Comparison of ENCODE assay signal across 15 mouse cellular contexts in genomic region chr7:93123936-93124335, GRCm38 (mm10). TPM values are rescaled to one million over a fixed set of nuclear protein-coding genes. Genes with fewer than 3 reads are reported as not detected.
DNase-seq lines count a peak whose midpoint lies in the region; ATAC-seq and TF ChIP-seq lines count a peak whose summit lies in the region.
"Had no signal": no experiment of that assay in that cellular context is flagged by ENCODE, and none has a peak within 500 bp of the region (broad histone marks: within the 10 kb centered on the region; RNA-seq: fewer than 3 reads in every experiment).

No protein-coding gene starts in this region.

- TF ChIP-seq POLR2A in CH12.LX (IDR thresholded peaks at IDR 0.05; ENCODE audit: low read depth, low read length): no peak

- no peak for ATAC-seq in intestine, postnatal 0 days
- ATAC-seq in intestine, embryonic 16.5 days: no peak
- no peak for ATAC-seq in monocyte, adult 5-6 weeks (replicated peaks; ENCODE audit: insufficient number of reproducible peaks, low FRiP score, low TSS enrichment, poor library complexity, severe bottlenecking)

- no peak for TF ChIP-seq EP300 in CH12.LX (IDR thresholded peaks at IDR 0.05; ENCODE audit: low read length)

- no peaks in the 10 kb centered on the region for H3K36me3 ChIP-seq in intestine, postnatal 0 days (ENCODE audit: control insufficient read depth, insufficient read depth)
- H3K36me3 ChIP-seq in intestine, embryonic 16.5 days (ENCODE audit: control insufficient read depth, insufficient read depth, low read length): no peaks in the 10 kb centered on the region
- no peaks in the 10 kb centered on the region for H3K36me3 ChIP-seq in CH12.LX (replicated peaks in 1 of 2; ENCODE audit: control insufficient read depth in 1 of 2, insufficient read depth in 1 of 2, low read length in 1 of 2)
- H3K36me3 ChIP-seq: embryonic facial prominence, embryonic 13.5 days; midbrain, embryonic 10.5 days had no signal

- TF ChIP-seq CTCF in intestine, postnatal 0 days (IDR thresholded peaks at IDR 0.05; ENCODE audit: low read depth): peak; percentile 42
- TF ChIP-seq CTCF in CH12.LX (conservative IDR thresholded peaks at IDR 0.05 in 1 of 2, IDR thresholded peaks at IDR 0.05 in 1 of 2; ENCODE audit: low read depth in 2 of 2, low read length in 2 of 2): peak in 1 of 2 experiments; percentile 53; a peak in 2 of 4 replicates

- no peak for DNase-seq in CH12.LX (ENCODE audit: extremely low read depth)
- peak; percentile 53 for DNase-seq in NIH3T3 (ENCODE audit: low read depth)
- peak; percentile 51 for DNase-seq in cerebellum, postnatal 10 days
- no peak for DNase-seq in T-cell, adult 2 months (ENCODE audit: low spot score)
- DNase-seq in frontal cortex, postnatal 10 days (ENCODE audit: low spot score in 2 of 2): no peak
- DNase-seq: adrenal gland, postnatal 36 days; heart, postnatal 4 days; spleen, adult 18-20 months had no signal

- TF ChIP-seq RAD21 in CH12.LX (IDR thresholded peaks at IDR 0.05; ENCODE audit: low read depth, low read length): peak; percentile 57

- no peak overlapping the region for H3K9ac ChIP-seq in intestine, postnatal 0 days (ENCODE audit: low read depth, low read length)
- H3K9ac ChIP-seq in intestine, embryonic 16.5 days (ENCODE audit: low read depth, low read length): no peak overlapping the region
- H3K9ac ChIP-seq in CH12.LX (ENCODE audit: insufficient read depth, low read depth): no peak overlapping the region
- H3K9ac ChIP-seq: embryonic facial prominence, embryonic 13.5 days; liver, embryonic 14.5 days had no signal

- H3K27me3 ChIP-seq in intestine, postnatal 0 days (replicated peaks; ENCODE audit: control insufficient read depth, insufficient read depth, low read length): no peaks in the 10 kb centered on the region
- no peaks in the 10 kb centered on the region for H3K27me3 ChIP-seq in intestine, embryonic 16.5 days (replicated peaks; ENCODE audit: control insufficient read depth, insufficient read depth, low read length)
- no peaks in the 10 kb centered on the region for H3K27me3 ChIP-seq in CH12.LX (replicated peaks)
- H3K27me3 ChIP-seq: embryonic facial prominence, embryonic 13.5 days had no signal

- 64% methylated on average over 1 of the region's 1 CpGs for WGBS in intestine, postnatal 0 days
- WGBS in intestine, embryonic 16.5 days: 66% methylated on average over 1 of the region's 1 CpGs

- no peak overlapping the region for H3K4me3 ChIP-seq in intestine, postnatal 0 days (ENCODE audit: low read depth, low read length)
- no peak overlapping the region for H3K4me3 ChIP-seq in intestine, embryonic 16.5 days (ENCODE audit: low read length)
- H3K4me3 ChIP-seq in CH12.LX (replicated peaks in 1 of 3; ENCODE audit: low read depth in 2 of 3, low read length in 2 of 3, poor library complexity in 1 of 3): no peak overlapping the region
- H3K4me3 ChIP-seq: embryonic facial prominence, embryonic 13.5 days; midbrain, embryonic 10.5 days had no signal

- dilution Hi-C loops in CH12.LX (cut with MboI; ENCODE audit: extremely low pct_ligation_motif_present, extremely low pct_unique_long_range_greater_than_20kb, low sequenced_read_pairs): no loop called here

- H3K79me2 ChIP-seq in CH12.LX (replicated peaks; ENCODE audit: control insufficient read depth, extremely low read depth, insufficient read depth, poor library complexity, severe bottlenecking): no peaks in the 10 kb centered on the region

- in situ Hi-C loops in CH12.LX (cut with MboI; ENCODE audit: low pct_ligation_motif_present, low pct_unique_long_range_greater_than_20kb, low sequenced_read_pairs): no loop called here

- no peak overlapping the region for H3K4me2 ChIP-seq in intestine, postnatal 0 days (replicated peaks; ENCODE audit: low read depth)
- H3K4me2 ChIP-seq in intestine, embryonic 16.5 days (ENCODE audit: low read depth, low read length): no peak overlapping the region
- no peak overlapping the region for H3K4me2 ChIP-seq in CH12.LX (ENCODE audit: insufficient read depth, low read depth, poor library complexity, severe bottlenecking)
- H3K4me2 ChIP-seq: embryonic facial prominence, embryonic 13.5 days had no signal

- H3K9me3 ChIP-seq in intestine, postnatal 0 days (ENCODE audit: control insufficient read depth): no peaks in the 10 kb centered on the region
- no peaks in the 10 kb centered on the region for H3K9me3 ChIP-seq in intestine, embryonic 16.5 days (ENCODE audit: control insufficient read depth, low read length)
- H3K9me3 ChIP-seq in CH12.LX (replicated peaks; ENCODE audit: low read length): no peaks in the 10 kb centered on the region
- H3K9me3 ChIP-seq: embryonic facial prominence, embryonic 13.5 days; midbrain, embryonic 10.5 days had no signal

- H3K4me1 ChIP-seq in intestine, postnatal 0 days (replicated peaks; ENCODE audit: control insufficient read depth, insufficient read depth, low read length): no peaks in the 10 kb centered on the region
- no peaks in the 10 kb centered on the region for H3K4me1 ChIP-seq in intestine, embryonic 16.5 days (ENCODE audit: control insufficient read depth, insufficient read depth, low read length)
- no peaks in the 10 kb centered on the region for H3K4me1 ChIP-seq in CH12.LX (ENCODE audit: control insufficient read depth in 1 of 2, insufficient read depth in 2 of 2)
- H3K4me1 ChIP-seq: embryonic facial prominence, embryonic 13.5 days; midbrain, embryonic 10.5 days had no signal

- no peak overlapping the region for H3K27ac ChIP-seq in intestine, postnatal 0 days (ENCODE audit: low read depth, low read length)
- H3K27ac ChIP-seq in intestine, embryonic 16.5 days (ENCODE audit: low read length): no peak overlapping the region
- H3K27ac ChIP-seq in CH12.LX (ENCODE audit: insufficient read depth, low read depth): no peak overlapping the region
- H3K27ac ChIP-seq: embryonic facial prominence, embryonic 13.5 days; liver, embryonic 14.5 days; midbrain, embryonic 10.5 days had no signal

TF ChIP-seq in CH12.LX, 34 proteins besides CTCF, POLR2A, EP300 and RAD21:
- no peak for TF ChIP-seq JUND (conservative IDR thresholded peaks at IDR 0.05; ENCODE audit: low read depth, low read length)
- TF ChIP-seq SMC3 (IDR thresholded peaks at IDR 0.05; ENCODE audit: low read depth, low read length): peak; percentile 32; the same call in 1 of the 2 replicates

RNA-seq across cellular contexts. Expression of gene Fam181b, which starts 44.3 kb away (rescaled TPM):
- polyA plus RNA-seq in intestine, postnatal 0 days (2015; fragmentation: Nextera tagmentation; extraction: Ambion mirVana): 1.4 and 1.5 TPM in 2 replicates
- 2.0 and 2.2 TPM in 2 replicates for polyA plus RNA-seq in intestine, embryonic 16.5 days (2015; fragmentation: Nextera tagmentation; extraction: Ambion mirVana)
- total RNA-seq in CH12.LX (2012; rRNA removed): not detected in 2 replicates
- total RNA-seq in CH12.LX (2014; rRNA removed): not detected in 2 replicates
- polyA plus RNA-seq in CH12.LX (2012; ENCODE audit: insufficient read length, low read depth): not detected in 2 replicates
- total RNA-seq in monocyte, adult 5-6 weeks (2017): not detected in 3 replicates
- total RNA-seq: neutrophil, adult 5-6 weeks had no signal

Comparison
In these comparisons a context has a peak if more than half of its experiments do, and no peak if none do; other contexts are left out.
1. DNase-seq: peak in NIH3T3 (single experiment) and cerebellum, postnatal 10 days (2 of 2); none in CH12.LX (single experiment), T-cell, adult 2 months (single experiment) and frontal cortex, postnatal 10 days (0 of 2).